Mouse (Mus musculus): ENCODE measurements at regions not wholly inside any gene's neighbourhood (a gene's known extent, or its start where the extent isn't known, plus 50 kb on each side); places are given as distances from the start of the nearest gene placed in this dataset.
A peak's percentile ranks its signal among the peaks of the same experiment; 100 is the strongest.

- Histone ChIP-seq H3K27me3 (ENCODE audit: control insufficient read depth, insufficient read depth, low read length) (no peaks in the 10 kb centered on the region), H3K27ac (ENCODE audit: low read depth, low read length) (no peak overlapping the region), H3K4me2 (replicated peaks; ENCODE audit: low read depth, low read length) (no peak overlapping the region), H3K4me3 (ENCODE audit: low read depth, low read length) (no peak overlapping the region), H3K9ac (ENCODE audit: low read depth, low read length) (no peak overlapping the region), H3K36me3 (ENCODE audit: control insufficient read depth, insufficient read depth, low read length) (no peaks in the 10 kb centered on the region), H3K9me3 (ENCODE audit: control insufficient read depth, low read length) (no peaks in the 10 kb centered on the region), H3K4me1 (replicated peaks; ENCODE audit: control insufficient read depth, insufficient read depth, low read length) (no peaks in the 10 kb centered on the region; the same call in 1 of the 2 replicates)
- no peak for ATAC-seq (ENCODE audit: low FRiP score)
- WGBS = 36% methylated on average over 13 of the region's 13 CpGs
- DNase-seq (ENCODE audit: low spot score) = peak; percentile 26
These were observed 284.2 kb upstream of the Msx2 start for GRCm38 (mm10) chr13:53756970-53757530.

- Histone ChIP-seq H3K9ac (ENCODE audit: low read depth, low read length) (no peak overlapping the region), H3K27ac (ENCODE audit: low read depth, low read length) (no peak overlapping the region), H3K27me3 (ENCODE audit: control insufficient read depth, insufficient read depth, low read length) (no peaks in the 10 kb centered on the region), H3K4me2 (replicated peaks; ENCODE audit: low read depth, low read length) (no peak overlapping the region), H3K9me3 (ENCODE audit: control insufficient read depth, low read length) (no peaks in the 10 kb centered on the region), H3K4me3 (ENCODE audit: low read depth, low read length) (no peak overlapping the region), H3K36me3 (ENCODE audit: control insufficient read depth, insufficient read depth, low read length) (no peaks in the 10 kb centered on the region), H3K4me1 (replicated peaks; ENCODE audit: control insufficient read depth, insufficient read depth, low read length) (no peaks in the 10 kb centered on the region; the same call in 1 of the 2 replicates)
- DNase-seq (ENCODE audit: low spot score) (peak; percentile 10), ATAC-seq (ENCODE audit: low FRiP score) (no peak)
- 59% methylated on average over 11 of the region's 11 CpGs for WGBS
These were observed 282.3 kb upstream of the Msx2 start for GRCm38 (mm10) chr13:53755046-53755615.

- Histone ChIP-seq H3K36me3 (ENCODE audit: control insufficient read depth, insufficient read depth, low read length) (no peaks in the 10 kb centered on the region), H3K4me3 (ENCODE audit: low read depth, low read length) (no peak overlapping the region), H3K4me1 (replicated peaks; ENCODE audit: control insufficient read depth, insufficient read depth, low read length) (no peaks in the 10 kb centered on the region; the same call in 1 of the 2 replicates), H3K27me3 (ENCODE audit: control insufficient read depth, insufficient read depth, low read length) (no peaks in the 10 kb centered on the region), H3K9me3 (ENCODE audit: control insufficient read depth, low read length) (no peaks in the 10 kb centered on the region), H3K9ac (ENCODE audit: low read depth, low read length) (no peak overlapping the region), H3K27ac (ENCODE audit: low read depth, low read length) (no peak overlapping the region), H3K4me2 (replicated peaks; ENCODE audit: low read depth, low read length) (no peak overlapping the region)
- DNase-seq (ENCODE audit: low spot score) (no peak), ATAC-seq (ENCODE audit: low FRiP score) (no peak)
- WGBS = 84% methylated on average over 6 of the region's 6 CpGs
These were observed 280.2 kb upstream of the Msx2 start for GRCm38 (mm10) chr13:53753049-53753448.

GRCm38 (mm10) chr13:53740981-53741380, 268.1 kb upstream of the Msx2 start:
- H3K27me3 ChIP-seq (ENCODE audit: control insufficient read depth, insufficient read depth, low read length) = no peaks in the 10 kb centered on the region
- H3K27ac ChIP-seq (ENCODE audit: low read depth, low read length) = no peak overlapping the region
- WGBS = 90% methylated on average over 6 of the region's 6 CpGs
- no peak overlapping the region for H3K4me2 ChIP-seq (replicated peaks; ENCODE audit: low read depth, low read length)
- no peak overlapping the region for H3K9ac ChIP-seq (ENCODE audit: low read depth, low read length)
- H3K4me1 ChIP-seq (replicated peaks; ENCODE audit: control insufficient read depth, insufficient read depth, low read length) = no peaks in the 10 kb centered on the region
- ATAC-seq (ENCODE audit: low FRiP score) (no peak), DNase-seq (ENCODE audit: low spot score) (no peak)
- no peaks in the 10 kb centered on the region for H3K9me3 ChIP-seq (ENCODE audit: control insufficient read depth, low read length)
- H3K4me3 ChIP-seq (ENCODE audit: low read depth, low read length) = no peak overlapping the region
- H3K36me3 ChIP-seq (ENCODE audit: control insufficient read depth, insufficient read depth, low read length) = no peaks in the 10 kb centered on the region

- Histone ChIP-seq H3K4me2 (replicated peaks; ENCODE audit: low read depth, low read length) (no peak overlapping the region), H3K4me1 (replicated peaks; ENCODE audit: control insufficient read depth, insufficient read depth, low read length) (no peaks in the 10 kb centered on the region), H3K4me3 (ENCODE audit: low read depth, low read length) (no peak overlapping the region), H3K9me3 (ENCODE audit: control insufficient read depth, low read length) (no peaks in the 10 kb centered on the region), H3K9ac (ENCODE audit: low read depth, low read length) (no peak overlapping the region), H3K36me3 (ENCODE audit: control insufficient read depth, insufficient read depth, low read length) (no peaks in the 10 kb centered on the region), H3K27me3 (ENCODE audit: control insufficient read depth, insufficient read depth, low read length) (no peaks in the 10 kb centered on the region), H3K27ac (ENCODE audit: low read depth, low read length) (no peak overlapping the region)
- no peak for ATAC-seq (ENCODE audit: low FRiP score)
- WGBS = 83% methylated on average over 3 of the region's 3 CpGs
- DNase-seq (ENCODE audit: low spot score) = no peak
These were observed 266.3 kb upstream of the Msx2 start for GRCm38 (mm10) chr13:53739127-53739526.

GRCm38 (mm10) chr13:53734944-53735343, 262.1 kb upstream of the Msx2 start:
- Histone ChIP-seq H3K36me3 (ENCODE audit: control insufficient read depth, insufficient read depth, low read length) (no peaks in the 10 kb centered on the region), H3K4me3 (ENCODE audit: low read depth, low read length) (no peak overlapping the region), H3K4me1 (replicated peaks; ENCODE audit: control insufficient read depth, insufficient read depth, low read length) (no peaks in the 10 kb centered on the region), H3K9ac (ENCODE audit: low read depth, low read length) (no peak overlapping the region), H3K27ac (ENCODE audit: low read depth, low read length) (no peak overlapping the region), H3K9me3 (ENCODE audit: control insufficient read depth, low read length) (no peaks in the 10 kb centered on the region), H3K27me3 (ENCODE audit: control insufficient read depth, insufficient read depth, low read length) (no peaks in the 10 kb centered on the region), H3K4me2 (replicated peaks; ENCODE audit: low read depth, low read length) (no peak overlapping the region)
- no peak for DNase-seq (ENCODE audit: low spot score)
- no peak for ATAC-seq (ENCODE audit: low FRiP score)
- WGBS = 74% methylated on average over 4 of the region's 4 CpGs

GRCm38 (mm10) chr13:53730259-53730902, 257.5 kb upstream of the Msx2 start:
- WGBS = 67% methylated on average over 10 of the region's 10 CpGs
- DNase-seq (ENCODE audit: low spot score) (no peak), ATAC-seq (ENCODE audit: low FRiP score) (no peak)
- no peaks in the 10 kb centered on the region for H3K27me3 ChIP-seq (ENCODE audit: control insufficient read depth, insufficient read depth, low read length)
- H3K4me1 ChIP-seq (replicated peaks; ENCODE audit: control insufficient read depth, insufficient read depth, low read length) = no peaks in the 10 kb centered on the region
- H3K9ac ChIP-seq (ENCODE audit: low read depth, low read length) = no peak overlapping the region
- no peak overlapping the region for H3K4me2 ChIP-seq (replicated peaks; ENCODE audit: low read depth, low read length)
- no peak overlapping the region for H3K4me3 ChIP-seq (ENCODE audit: low read depth, low read length)
- no peaks in the 10 kb centered on the region for H3K36me3 ChIP-seq (ENCODE audit: control insufficient read depth, insufficient read depth, low read length)
- no peaks in the 10 kb centered on the region for H3K9me3 ChIP-seq (ENCODE audit: control insufficient read depth, low read length)
- no peak overlapping the region for H3K27ac ChIP-seq (ENCODE audit: low read depth, low read length)

- Histone ChIP-seq H3K4me3 (ENCODE audit: low read depth, low read length) (no peak overlapping the region), H3K9ac (ENCODE audit: low read depth, low read length) (no peak overlapping the region), H3K27me3 (ENCODE audit: control insufficient read depth, insufficient read depth, low read length) (no peaks in the 10 kb centered on the region), H3K27ac (ENCODE audit: low read depth, low read length) (no peak overlapping the region), H3K4me2 (replicated peaks; ENCODE audit: low read depth, low read length) (no peak overlapping the region), H3K9me3 (ENCODE audit: control insufficient read depth, low read length) (no peaks in the 10 kb centered on the region), H3K36me3 (ENCODE audit: control insufficient read depth, insufficient read depth, low read length) (no peaks in the 10 kb centered on the region), H3K4me1 (replicated peaks; ENCODE audit: control insufficient read depth, insufficient read depth, low read length) (no peaks in the 10 kb centered on the region)
- DNase-seq (ENCODE audit: low spot score) (no peak), ATAC-seq (ENCODE audit: low FRiP score) (no peak)
- WGBS = 94% methylated on average over 7 of the region's 7 CpGs
These were observed 257.0 kb upstream of the Msx2 start for GRCm38 (mm10) chr13:53729848-53730247.

GRCm38 (mm10) chr13:53726031-53726430, 253.2 kb upstream of the Msx2 start:
- H3K27ac ChIP-seq (ENCODE audit: low read depth, low read length) = no peak overlapping the region
- H3K9ac ChIP-seq (ENCODE audit: low read depth, low read length) = no peak overlapping the region
- H3K4me2 ChIP-seq (replicated peaks; ENCODE audit: low read depth, low read length) = no peak overlapping the region
- H3K36me3 ChIP-seq (ENCODE audit: control insufficient read depth, insufficient read depth, low read length) = no peaks in the 10 kb centered on the region
- no peaks in the 10 kb centered on the region for H3K9me3 ChIP-seq (ENCODE audit: control insufficient read depth, low read length)
- no peak for DNase-seq (ENCODE audit: low spot score)
- 87% methylated on average over 4 of the region's 4 CpGs for WGBS
- 0 out of 2 replicates have a peak, but pooled peaks cover under 1% of the 10 kb centered on the region for H3K4me1 ChIP-seq (replicated peaks; ENCODE audit: control insufficient read depth, insufficient read depth, low read length)
- no peaks in the 10 kb centered on the region for H3K27me3 ChIP-seq (ENCODE audit: control insufficient read depth, insufficient read depth, low read length)
- H3K4me3 ChIP-seq (ENCODE audit: low read depth, low read length) = no peak overlapping the region
- no peak for ATAC-seq (ENCODE audit: low FRiP score)
